Mouse (Mus musculus) hindbrain, postnatal 0 days (tissue): ENCODE data around the gene Rrp1b. TPM values are rescaled to one million over a fixed set of nuclear protein-coding genes. Genes with fewer than 3 reads are reported as not detected.

Source experiments
- ATAC-seq: fragments of 200-750 bp; cut with Nextera tagmentation; 2 replicates; pipeline ENCODE4 v1.8.0; 2017; ENCODE audit warnings: mild to moderate bottlenecking, moderate TSS enrichment, moderate library complexity
- DNase-seq: peaks from one replicate; pipeline ENCODE4 v3.0.0-alpha.2; 2015; ENCODE audit warnings: low spot score
- H3K27ac ChIP-seq: fragments of 300-500 bp; sonication (generic); 2 replicates; pipeline ENCODE4 v1.5.1; 2014; ENCODE audit warnings: mild to moderate bottlenecking
- H3K27me3 ChIP-seq: fragments of 300-500 bp; sonication (generic); 2 replicates; pipeline ENCODE4 v1.6.1; 2014; ENCODE audit warnings: low read length, mixed read lengths; ENCODE audit not compliant: insufficient read depth
- H3K36me3 ChIP-seq: fragments of 300-500 bp; sonication (generic); 2 replicates; pipeline ENCODE4 v1.6.1; 2014; ENCODE audit warnings: low read length, mixed read lengths; ENCODE audit not compliant: insufficient read depth
- H3K4me1 ChIP-seq: fragments of 300-500 bp; sonication (generic); 2 replicates; pipeline ENCODE4 v1.6.1; 2014; ENCODE audit warnings: antibody characterized with exemption, low read length, mixed read lengths; ENCODE audit not compliant: insufficient read depth
- H3K4me2 ChIP-seq: fragments of 300-500 bp; sonication (generic); 2 replicates; pipeline ENCODE4 v1.6.1; 2014; ENCODE audit warnings: low read depth, mild to moderate bottlenecking, low read length, moderate library complexity, mixed read lengths
- H3K4me3 ChIP-seq: fragments of 300-500 bp; sonication (generic); 2 replicates; pipeline ENCODE4 v1.5.1; 2014; ENCODE audit warnings: low read length
- H3K9ac ChIP-seq: fragments of 300-500 bp; sonication (generic); replicated peaks from 2 replicates; pipeline ENCODE4 v1.6.1; 2014; ENCODE audit warnings: mild to moderate bottlenecking, low read length, moderate library complexity, mixed read lengths
- H3K9me3 ChIP-seq: fragments of 300-500 bp; sonication (generic); 2 replicates; pipeline ENCODE4 v1.6.1; 2016; ENCODE audit warnings: low read length, mixed read lengths
- CTCF ChIP-seq: IDR thresholded peaks from 2 replicates; pipeline ENCODE4 v1.5.1; 2016; ENCODE audit warnings: antibody characterized with exemption, control low read depth, low read depth
- WGBS: fragments of 180-500 bp; shearing (Covaris S2); extraction: QIAGEN DNeasy Blood & Tissue Kit; methylation state at CpG from one replicate; pipeline ENCODE4 v1.1.7; 2014; 5-methylcytosine and 5-hydroxymethylcytosine counted together
- polyA plus RNA-seq: library from polyadenylated mRNA; unstranded; fragments of >200 nt; fragmentation: Nextera tagmentation; extraction: Ambion mirVana; gene quantifications from 2 replicates; pipeline ENCODE4 v1.2.1, GENCODE M21; 2015
- total RNA-seq: library from RNA; depleted of rRNA; stranded (reverse); fragments of >200 nt; gene quantifications from 2 replicates; pipeline ENCODE4 v1.2.3, GENCODE M21; 2014

Gene Rrp1b
- total and polyA plus RNA-seq, 2 experiments from 2014 or later, result 30.0 to 32.5 TPM

DNA sequence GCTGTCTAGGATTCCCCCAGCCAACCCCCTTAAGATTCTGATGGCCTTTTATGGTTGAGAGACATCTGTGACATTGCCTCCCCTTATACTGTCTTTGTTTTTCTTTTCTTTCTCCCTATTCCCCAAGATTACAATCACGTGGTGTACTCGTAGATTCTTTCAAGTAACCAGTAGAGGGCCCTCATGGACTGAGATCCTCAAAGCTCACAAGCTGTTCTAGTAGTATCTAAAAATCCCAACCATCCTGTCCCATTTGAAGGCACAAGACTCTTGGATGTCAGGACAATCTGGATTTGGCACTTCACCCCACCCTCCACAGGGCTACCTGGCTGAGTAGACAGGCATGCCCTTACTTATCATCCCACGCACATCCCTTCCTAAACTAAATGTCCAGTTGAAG is 8.2 kb upstream of the Rrp1b start:
- Histone ChIP-seq H3K9ac (no peak overlapping the region), H3K9me3 (no peaks in the 10 kb centered on the region), H3K27ac (no peak overlapping the region), H3K4me1 (no peaks in the 10 kb centered on the region), H3K36me3 (no peaks in the 10 kb centered on the region), H3K4me3 (no peak overlapping the region), H3K27me3 (no peaks in the 10 kb centered on the region), H3K4me2 (no peak overlapping the region)
- WGBS, result 25% methylated on average over 3 of the region's 3 CpGs
- DNase-seq, result peak; percentile 87
- ATAC-seq, result peak; percentile 67; the same call in 1 of the 2 replicates
- TF ChIP-seq CTCF, result peak; percentile 76

DNA sequence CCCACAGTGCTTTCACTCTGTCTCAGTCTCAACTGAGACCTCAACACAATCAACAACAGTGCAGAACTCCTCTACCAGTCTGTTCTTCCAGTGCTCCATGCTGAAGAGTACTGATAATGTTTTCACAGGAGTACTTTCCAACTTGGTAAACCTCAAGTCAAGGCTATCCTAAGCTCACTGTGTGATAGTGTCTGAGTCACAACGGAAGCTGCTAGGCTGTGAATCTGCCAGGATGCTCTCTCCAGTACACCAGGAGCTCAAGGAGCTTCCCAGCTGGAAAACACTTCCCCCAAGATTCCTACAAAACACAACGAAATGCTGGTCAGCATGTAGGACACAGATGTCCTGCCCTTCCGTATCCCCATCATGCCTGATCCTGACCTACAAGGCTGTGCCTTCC is 7.6 kb upstream of the Rrp1b start:
- H3K27me3 ChIP-seq, result no peaks in the 10 kb centered on the region
- H3K27ac ChIP-seq, result no peak overlapping the region
- no peak overlapping the region for H3K9ac ChIP-seq
- no peak for ATAC-seq
- DNase-seq, result no peak
- H3K4me2 ChIP-seq, result no peak overlapping the region
- H3K9me3 ChIP-seq, result no peaks in the 10 kb centered on the region
- H3K4me1 ChIP-seq, result no peaks in the 10 kb centered on the region
- H3K36me3 ChIP-seq, result no peaks in the 10 kb centered on the region
- no peak for TF ChIP-seq CTCF
- WGBS, result 81% methylated on average over 3 of the region's 3 CpGs
- no peak overlapping the region for H3K4me3 ChIP-seq

DNA sequence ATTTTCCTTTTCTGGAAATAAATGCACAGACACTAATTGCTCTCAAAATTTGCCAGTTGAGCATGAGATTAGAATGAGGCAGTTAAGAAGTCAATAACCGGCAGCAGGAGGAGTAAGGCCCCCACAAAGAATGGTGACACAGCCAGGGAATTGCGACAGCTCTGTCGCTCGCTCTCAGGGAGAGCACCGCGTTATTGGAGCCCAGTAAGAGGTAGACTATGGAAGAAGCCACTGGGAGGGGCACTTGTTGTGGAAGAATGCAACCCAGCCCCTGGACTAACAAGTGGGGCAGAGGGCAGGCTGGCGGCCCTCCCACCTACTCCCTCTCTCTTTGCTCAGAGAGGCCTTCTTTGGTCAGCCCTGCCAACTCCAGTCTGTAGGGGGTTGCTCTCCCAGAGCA is 4.2 kb upstream of the Rrp1b start:
- Histone ChIP-seq H3K27me3 (no peaks in the 10 kb centered on the region), H3K9me3 (no peaks in the 10 kb centered on the region), H3K4me3 (no peak overlapping the region), H3K4me2 (no peak overlapping the region), H3K27ac (no peak overlapping the region), H3K36me3 (no peaks in the 10 kb centered on the region), H3K9ac (no peak overlapping the region), H3K4me1 (no peaks in the 10 kb centered on the region)
- DNase-seq, result no peak
- 34% methylated on average over 7 of the region's 7 CpGs for WGBS
- no peak for TF ChIP-seq CTCF
- no peak for ATAC-seq

DNA sequence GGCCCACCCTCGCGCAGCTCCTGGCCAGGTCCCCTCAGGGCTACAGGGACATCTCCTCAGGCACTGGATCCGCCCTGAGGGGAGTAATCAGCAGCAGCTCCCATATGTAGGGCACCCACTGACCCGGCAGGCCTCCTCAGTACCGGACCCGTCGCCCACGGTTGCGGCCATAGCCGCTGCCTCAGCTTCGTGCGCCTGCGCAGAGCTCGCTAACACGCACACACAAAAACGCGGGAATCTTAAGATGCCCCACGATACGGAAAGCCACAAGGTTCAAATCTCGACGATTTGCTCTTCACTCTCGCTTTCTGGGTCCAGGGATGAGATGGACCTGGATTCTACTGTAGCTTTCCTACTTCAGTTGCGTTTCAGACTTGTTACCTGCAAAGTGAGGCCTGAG is 1.6 kb upstream of the Rrp1b start:
- Histone ChIP-seq H3K36me3 (no peaks in the 10 kb centered on the region), H3K4me1 (peaks cover 6% of the 10 kb centered on the region), H3K27me3 (no peaks in the 10 kb centered on the region), H3K27ac (no peak overlapping the region), H3K9me3 (no peaks in the 10 kb centered on the region), H3K4me2 (no peak overlapping the region), H3K9ac (no peak overlapping the region), H3K4me3 (no peak overlapping the region)
- WGBS, result 90% methylated on average over 23 of the region's 23 CpGs
- no peak for ATAC-seq
- no peak for TF ChIP-seq CTCF
- DNase-seq, result no peak

DNA sequence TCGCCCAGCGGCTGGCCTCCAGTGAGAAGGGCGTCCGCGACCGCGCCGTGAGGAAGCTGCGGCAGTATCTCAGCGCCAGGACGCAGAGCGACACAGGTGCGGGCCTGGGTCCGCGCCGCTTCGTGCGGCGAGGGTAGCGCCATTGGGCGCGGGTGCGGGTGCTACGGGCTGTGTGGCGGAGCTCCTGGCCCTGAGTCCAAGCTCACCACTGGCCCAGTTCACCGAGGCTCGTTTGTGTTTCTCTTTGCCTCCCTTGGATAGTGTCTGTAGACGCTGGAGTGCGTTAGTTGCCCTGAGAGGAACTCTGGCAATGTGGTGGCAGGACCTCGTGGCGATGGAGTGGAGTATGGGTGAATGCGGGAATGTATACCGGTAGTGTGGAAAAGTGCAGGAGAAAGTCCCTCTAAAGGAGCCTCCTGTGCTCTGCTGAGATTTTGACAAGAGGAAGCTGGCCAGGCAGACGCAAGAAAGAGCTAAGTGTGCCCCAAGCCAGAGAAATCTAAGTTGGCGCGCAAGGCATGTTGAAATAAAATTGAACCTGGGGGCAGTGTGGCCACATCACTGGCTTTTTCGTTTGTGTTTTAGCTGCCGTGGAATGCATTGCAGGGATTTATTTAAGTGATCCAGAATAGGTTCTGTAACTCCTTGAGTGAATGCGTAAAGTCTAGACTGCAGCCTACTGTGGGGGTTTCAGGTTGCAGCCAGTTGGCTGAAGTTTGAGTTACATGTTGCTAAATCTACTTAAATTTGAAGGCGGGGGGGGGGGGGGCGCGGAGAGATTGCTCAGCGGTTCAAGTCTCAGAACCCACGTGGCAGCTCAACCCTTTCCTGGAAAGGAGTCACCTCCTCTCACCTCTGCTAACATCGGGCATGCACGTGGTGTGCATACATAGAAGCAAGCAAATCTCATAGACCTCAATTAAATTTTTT is 874 bp downstream of the Rrp1b start:
- DNase-seq (peak; percentile 10), ATAC-seq (peak; percentile 76)
- peaks cover 6% of the 10 kb centered on the region for H3K4me1 ChIP-seq
- peak overlapping the region; percentile 87 for H3K27ac ChIP-seq
- no peak for TF ChIP-seq CTCF
- H3K9ac ChIP-seq, result peak overlapping the region; percentile 75
- no peaks in the 10 kb centered on the region for H3K36me3 ChIP-seq
- peak overlapping the region; percentile 85 for H3K4me2 ChIP-seq
- WGBS, result under 1% methylated on average over 45 of the region's 46 CpGs
- no peaks in the 10 kb centered on the region for H3K27me3 ChIP-seq
- H3K4me3 ChIP-seq, result peak overlapping the region; percentile 93
- no peaks in the 10 kb centered on the region for H3K9me3 ChIP-seq

DNA sequence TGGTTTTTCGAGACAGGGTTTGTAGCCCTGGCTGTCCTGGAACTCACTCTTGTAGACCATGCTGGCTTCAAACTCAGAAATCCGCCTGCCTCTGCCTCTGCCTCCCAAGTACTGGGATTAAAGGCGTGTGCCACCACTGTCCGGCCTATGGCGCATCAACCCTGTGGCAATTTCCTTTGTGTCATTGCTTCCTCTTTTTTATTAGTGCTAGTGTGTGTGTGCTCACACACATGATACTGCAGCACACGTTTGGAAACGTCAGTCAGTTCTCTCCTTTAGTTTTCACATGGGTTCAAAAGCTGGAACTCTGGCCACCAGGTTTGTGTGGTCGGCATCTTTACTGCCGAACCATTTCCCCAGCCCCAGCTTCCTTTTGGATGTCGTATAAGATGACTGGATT is 4.4 kb downstream of the Rrp1b start:
- 92% methylated on average over 10 of the region's 10 CpGs for WGBS
- Histone ChIP-seq H3K9ac (no peak overlapping the region), H3K36me3 (no peaks in the 10 kb centered on the region), H3K4me2 (no peak overlapping the region), H3K27me3 (no peaks in the 10 kb centered on the region), H3K4me1 (peaks cover 6% of the 10 kb centered on the region), H3K27ac (no peak overlapping the region), H3K4me3 (no peak overlapping the region), H3K9me3 (no peaks in the 10 kb centered on the region)
- DNase-seq, result no peak
- no peak for ATAC-seq
- TF ChIP-seq CTCF, result no peak

DNA sequence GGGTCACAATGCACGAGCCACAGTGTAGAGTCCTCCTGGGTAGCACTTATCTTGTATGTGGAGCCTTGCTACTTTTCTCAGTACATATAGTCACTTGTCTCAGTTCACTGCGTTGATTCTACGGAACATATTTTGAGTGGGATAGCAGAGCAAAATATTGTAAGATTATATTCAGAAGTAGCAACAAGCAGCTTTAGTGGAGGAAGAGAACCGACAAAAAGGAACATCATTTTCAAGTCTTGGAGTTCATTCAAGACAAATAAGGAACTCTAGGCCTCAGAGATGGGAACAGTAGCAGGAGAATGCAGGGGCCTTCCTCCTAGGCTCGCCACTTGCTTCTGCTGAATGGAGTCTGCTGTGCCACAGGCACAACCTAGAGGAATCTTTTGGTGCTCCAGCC is 10.6 kb downstream of the Rrp1b start:
- Histone ChIP-seq H3K4me1 (no peaks in the 10 kb centered on the region), H3K36me3 (peaks cover 22% of the 10 kb centered on the region), H3K9me3 (no peaks in the 10 kb centered on the region), H3K4me3 (no peak overlapping the region), H3K9ac (no peak overlapping the region), H3K27ac (no peak overlapping the region), H3K4me2 (no peak overlapping the region), H3K27me3 (no peaks in the 10 kb centered on the region)
- 91% methylated on average over 5 of the region's 5 CpGs for WGBS
- no peak for DNase-seq
- TF ChIP-seq CTCF, result no peak
- no peak for ATAC-seq
